Mouse (Mus musculus) spleen, adult 2 months (tissue): ENCODE measurements around the gene Dlgap4.

Experiments
- CTCF ChIP-seq: fragments of 200-500 bp; IDR thresholded peaks from 2 replicates; pipeline ENCODE4 v1.5.1; 2011; ENCODE audit warnings: mild to moderate bottlenecking, inconsistent platforms; ENCODE audit not compliant: insufficient read depth, insufficient read length, insufficient replicate concordance; ENCODE audit errors: extremely low read depth
- POLR2A ChIP-seq: fragments of 200-500 bp; IDR thresholded peaks from 2 replicates; pipeline ENCODE4 v1.6.1; 2011; ENCODE audit warnings: low read depth, low read length, inconsistent platforms

- TF ChIP-seq CTCF (no peak), POLR2A (no peak)
These were observed 29.9 kb downstream of the Dlgap4 start for GRCm38 (mm10) chr2:156643406-156643805.
